Mouse (Mus musculus): ENCODE measurements around the gene Gm5414. TPM values are rescaled to one million over a fixed set of nuclear protein-coding genes. Genes with fewer than 3 reads are reported as not detected.

Gene Gm5414
- polyA plus RNA-seq (2012; rRNA removed), result not detected in 2 replicates

DNA sequence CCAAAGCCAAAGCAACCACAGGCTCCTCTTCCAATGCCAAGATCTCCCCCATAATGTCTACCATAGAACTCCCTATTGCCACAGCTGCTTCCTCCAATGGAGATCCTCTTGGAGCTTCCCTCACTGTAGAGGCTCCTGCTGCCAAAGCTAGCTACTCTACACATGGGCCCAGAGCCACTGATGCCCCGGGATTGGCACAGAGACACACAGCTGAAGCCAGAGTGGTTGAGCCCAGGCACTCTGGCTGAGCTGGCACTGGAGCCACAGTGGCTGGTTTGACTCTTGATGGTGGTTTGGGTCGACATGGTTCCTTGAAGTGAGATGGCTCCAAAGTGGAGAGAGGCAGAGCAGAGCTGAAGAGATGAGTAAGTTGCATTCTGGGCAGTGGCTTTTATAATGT is at the start of gene Gm5414:
Gene Gm5414, minus strand, starts transcription at position 305 of the 400 bp plus-strand sequence.
- DNase-seq (ENCODE audit: extremely low spot score in 1 of 2, low spot score in 1 of 2), result no peak

DNA sequence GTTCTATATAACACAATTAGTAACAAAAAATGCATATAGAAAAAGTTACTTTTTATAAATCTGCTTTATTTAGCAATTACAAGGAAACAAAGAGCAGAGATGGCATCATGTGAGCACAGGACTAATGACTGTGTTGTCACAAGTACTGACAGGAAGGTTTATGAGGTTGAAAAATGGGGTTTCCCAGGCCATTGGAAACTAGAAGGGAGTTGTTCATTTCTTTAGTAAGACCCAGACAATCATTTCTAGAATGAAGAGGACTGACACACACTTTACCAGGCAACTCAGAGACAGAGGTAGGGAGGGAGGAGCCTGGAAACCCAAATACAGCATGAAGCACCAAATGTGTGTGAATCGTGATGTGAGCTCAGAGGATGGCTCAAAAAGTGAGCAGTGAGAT is 48.0 kb upstream of the Gm5414 start:
- no peak for DNase-seq (ENCODE audit: extremely low spot score in 1 of 2, low spot score in 1 of 2)

DNA sequence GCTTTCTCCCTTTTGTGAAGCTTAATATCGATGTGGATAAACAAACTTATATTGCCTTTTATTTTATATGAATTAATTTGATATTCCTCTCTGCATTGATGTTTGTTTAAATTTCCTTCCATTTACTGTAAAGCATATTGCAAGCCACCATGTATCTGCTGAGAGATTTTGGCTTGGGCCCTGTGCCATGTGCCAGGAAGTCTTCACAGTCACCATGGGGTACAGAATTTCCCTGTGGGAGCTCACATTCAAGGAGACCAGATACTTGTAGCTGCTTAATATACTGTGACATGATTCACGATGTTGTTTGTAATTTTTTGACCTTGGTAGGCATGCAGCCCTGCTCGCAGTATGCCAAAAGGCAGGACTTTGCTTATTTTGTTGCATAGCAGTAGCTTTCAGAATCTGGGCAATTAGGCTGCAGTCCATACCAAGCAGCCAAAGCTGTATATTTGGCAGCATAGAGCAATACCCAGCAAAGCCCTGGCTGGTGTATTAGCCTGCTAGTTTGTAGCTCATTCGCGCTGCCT is 24.8 kb upstream of the Gm5414 start:
- DNase-seq (ENCODE audit: extremely low spot score in 1 of 2, low spot score in 1 of 2), result no peak

DNA sequence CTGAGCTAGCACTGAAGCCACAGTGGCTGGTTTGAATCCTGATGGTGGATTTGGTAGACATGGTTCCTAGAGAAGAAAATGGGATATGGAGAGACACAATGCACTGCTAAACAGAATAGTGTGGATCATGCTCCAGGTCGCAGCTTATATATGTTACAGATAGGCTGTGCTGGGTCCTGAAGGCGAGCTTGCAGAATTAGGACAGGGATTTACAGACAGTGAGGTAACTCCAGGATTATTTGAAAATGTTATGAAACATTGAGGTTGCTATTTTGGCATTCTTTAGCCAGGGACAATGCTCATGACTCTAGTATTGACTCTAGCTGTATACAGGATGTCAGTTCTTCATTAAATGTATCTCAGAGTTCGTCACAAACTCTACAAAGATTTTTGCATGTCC is 19.3 kb upstream of the Gm5414 start, which contains the start of gene Gm5478:
Gene Gm5478, minus strand, starts transcription at position 101 of the 400 bp plus-strand sequence.
- no peak for DNase-seq (ENCODE audit: extremely low spot score in 1 of 2, low spot score in 1 of 2)

DNA sequence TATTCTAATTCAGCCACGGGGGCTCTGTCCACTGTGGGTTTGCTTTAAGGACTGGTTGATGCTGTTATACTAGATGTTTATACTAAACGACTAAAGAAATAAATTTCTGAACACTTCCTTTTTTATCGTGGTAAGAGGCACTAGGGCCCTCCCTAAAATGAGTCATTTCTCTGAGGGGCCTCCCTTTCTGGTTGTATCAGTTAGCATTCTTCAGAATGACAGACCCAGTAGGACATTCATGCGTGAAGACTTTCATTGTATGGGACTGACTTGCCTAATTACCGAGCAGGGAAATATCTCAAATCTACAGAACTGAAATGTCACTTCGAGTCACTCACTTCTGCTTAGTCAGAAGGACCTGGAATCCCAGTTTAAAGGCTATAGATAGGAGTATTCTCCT is 28.9 kb downstream of the Gm5414 start:
- DNase-seq (ENCODE audit: extremely low spot score in 1 of 2, low spot score in 1 of 2), result no peak

DNA sequence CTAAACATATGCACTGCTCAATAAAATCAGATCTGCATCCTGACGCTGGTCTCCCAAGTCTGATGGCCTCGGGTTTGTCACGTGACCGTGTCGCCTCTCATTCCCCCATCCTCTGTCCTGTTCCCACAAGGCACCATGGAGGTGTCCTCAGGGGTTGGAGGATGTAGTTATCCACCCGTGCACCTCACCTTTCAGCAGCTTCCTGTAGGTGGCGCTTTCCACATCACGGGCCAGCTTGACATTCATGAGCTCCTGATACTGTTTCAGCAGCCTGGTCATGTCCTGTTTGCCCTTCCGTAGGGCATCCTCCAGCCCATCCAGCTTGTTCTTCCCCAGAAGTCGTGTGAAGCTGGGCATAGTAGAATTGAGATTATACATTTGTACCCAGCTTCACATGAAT is 39.8 kb downstream of the Gm5414 start:
- no peak for DNase-seq (ENCODE audit: extremely low spot score in 1 of 2, low spot score in 1 of 2)

DNA sequence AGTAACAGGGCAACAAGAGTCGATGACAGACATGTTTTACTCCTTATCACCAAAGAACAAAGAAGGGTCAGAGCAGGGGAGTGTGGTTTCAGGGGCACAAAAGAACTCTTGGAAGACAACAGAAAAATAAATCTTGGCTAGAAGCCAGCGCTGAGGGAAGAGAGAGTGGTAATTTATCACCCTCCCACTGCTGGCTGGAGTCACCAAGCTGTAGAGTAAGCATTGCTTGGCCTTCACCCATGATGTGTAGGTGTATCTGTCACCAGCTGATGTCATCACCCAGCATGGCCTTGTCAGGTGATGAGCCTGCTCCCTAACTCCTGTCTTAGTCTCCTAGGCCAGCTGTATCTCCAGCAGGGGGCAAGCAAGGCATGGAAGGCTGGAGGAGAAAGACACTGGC is 43.5 kb downstream of the Gm5414 start:
- no peak for DNase-seq (ENCODE audit: extremely low spot score in 1 of 2, low spot score in 1 of 2)

DNA sequence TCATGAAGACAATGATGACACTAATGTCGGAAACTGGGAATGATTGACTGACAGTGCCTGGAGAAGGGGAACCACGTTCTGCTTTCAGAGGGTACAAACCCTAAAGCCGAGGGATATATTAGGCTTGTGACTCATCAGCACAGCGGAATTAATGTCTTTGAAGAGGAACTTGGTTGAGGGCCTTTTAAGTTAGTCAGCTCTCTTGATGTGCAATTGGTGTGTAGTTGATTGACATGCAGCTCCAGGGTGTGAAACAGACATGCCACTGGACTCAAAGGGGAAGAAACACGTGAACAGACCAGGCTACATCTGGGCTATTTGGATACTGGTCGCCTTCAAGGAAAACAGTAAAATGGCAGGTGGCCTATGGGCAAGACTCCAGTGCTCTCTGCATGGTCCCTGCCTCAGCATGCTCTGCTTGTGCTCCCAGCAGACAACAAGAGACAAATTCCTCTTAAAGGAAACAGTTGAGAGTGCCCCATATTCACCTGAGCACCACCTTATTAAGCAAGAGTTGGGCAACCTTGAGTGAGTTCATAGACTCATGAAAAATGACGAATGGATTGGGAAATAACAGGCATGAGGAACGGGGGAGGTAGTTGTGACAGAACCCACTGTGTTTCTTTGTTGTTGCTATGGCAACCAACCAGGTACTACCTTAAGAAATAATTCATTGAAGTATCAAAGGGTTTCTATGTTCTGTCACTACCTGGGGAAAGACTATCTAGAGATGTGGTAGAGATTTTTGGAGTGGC is 44.6 kb downstream of the Gm5414 start:
- DNase-seq (ENCODE audit: extremely low spot score in 1 of 2, low spot score in 1 of 2), result no peak

DNA sequence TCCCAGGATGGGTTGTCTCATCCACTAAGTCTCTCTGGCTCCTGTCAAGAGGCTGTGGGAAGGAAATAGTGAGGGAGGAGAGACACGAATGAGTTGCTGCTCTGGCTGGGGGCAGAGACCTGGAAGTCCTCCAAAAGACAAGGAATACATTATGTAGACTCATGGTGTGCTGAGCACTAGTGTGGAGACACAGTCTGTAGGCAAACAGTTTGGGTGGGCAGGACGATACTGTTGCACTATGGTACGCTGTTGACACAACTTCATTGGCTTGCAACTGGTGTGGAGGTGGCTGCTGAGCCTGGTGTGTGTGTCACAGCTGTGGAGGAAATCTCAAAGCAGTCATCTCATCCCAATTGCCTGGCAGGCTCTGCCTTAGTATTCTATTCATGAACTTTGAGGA is 46.3 kb downstream of the Gm5414 start:
- peak; percentile 18 to 57 for DNase-seq (ENCODE audit: extremely low spot score in 1 of 2, low spot score in 1 of 2)

DNA sequence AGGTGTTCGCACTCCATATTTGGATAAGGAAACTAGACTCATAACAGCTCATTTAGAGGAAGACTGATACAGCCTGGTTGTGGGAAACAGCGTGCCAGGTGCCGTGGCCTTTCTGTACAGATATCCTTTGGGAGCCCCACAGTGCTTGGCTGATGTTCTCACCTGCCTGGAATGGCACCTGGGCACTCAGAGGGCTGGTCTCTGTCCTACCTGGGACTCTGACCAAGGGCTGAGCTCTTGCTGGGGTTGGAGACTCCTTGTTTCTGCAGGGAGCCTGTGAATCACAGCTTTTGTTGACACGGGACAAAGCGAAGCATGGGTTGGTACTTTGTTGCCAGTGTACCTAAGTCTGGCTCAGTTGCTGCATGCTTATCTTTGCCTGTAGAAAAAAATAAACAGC is 52.5 kb downstream of the Gm5414 start:
- no peak for DNase-seq (ENCODE audit: extremely low spot score in 1 of 2, low spot score in 1 of 2)

Other genes with a start within 250 kb of the Gm5414 start
- 0.34 and 1.0 TPM in 2 replicates for gene Krt7, start 217.1 kb downstream of the Gm5414 start, polyA plus RNA-seq (2012; rRNA removed)
- gene Krt87, start 189.4 kb downstream of the Gm5414 start, polyA plus RNA-seq (2012; rRNA removed), result 0.10 and 0.13 TPM in 2 replicates
- not detected in 2 replicates for gene Krt88, start 180.4 kb downstream of the Gm5414 start, polyA plus RNA-seq (2012; rRNA removed)
- not detected in 2 replicates for gene Krt81, start 164.4 kb downstream of the Gm5414 start, polyA plus RNA-seq (2012; rRNA removed)
- 0.10 TPM in 1 of 2 replicates, not detected in the other for gene Krt86, start 154.7 kb downstream of the Gm5414 start, polyA plus RNA-seq (2012; rRNA removed)
- not detected in 2 replicates for gene Krt83, start 136.7 kb downstream of the Gm5414 start, polyA plus RNA-seq (2012; rRNA removed)
- not detected in 2 replicates for gene Gm49425, start 110.9 kb downstream of the Gm5414 start, polyA plus RNA-seq (2012; rRNA removed)
- gene Krt84, start 95.4 kb downstream of the Gm5414 start, polyA plus RNA-seq (2012; rRNA removed), result 0.06 TPM in 1 of 2 replicates, not detected in the other
- not detected in 2 replicates for gene Krt82, start 77.5 kb downstream of the Gm5414 start, polyA plus RNA-seq (2012; rRNA removed)
- 0.08 and 0.10 TPM in 2 replicates for gene Krt90, start 65.2 kb downstream of the Gm5414 start, polyA plus RNA-seq (2012; rRNA removed)
- gene Krt75, start 54.3 kb downstream of the Gm5414 start, polyA plus RNA-seq (2012; rRNA removed), result not detected in 2 replicates
- not detected in 2 replicates for gene Gm5478, start 19.2 kb upstream of the Gm5414 start, polyA plus RNA-seq (2012; rRNA removed)
- gene Krt6b, start 52.1 kb upstream of the Gm5414 start, polyA plus RNA-seq (2012; rRNA removed), result not detected in 2 replicates
- not detected in 2 replicates for gene Krt6a, start 66.1 kb upstream of the Gm5414 start, polyA plus RNA-seq (2012; rRNA removed)
- 0.08 TPM in 1 of 2 replicates, not detected in the other for gene Krt5, start 84.7 kb upstream of the Gm5414 start, polyA plus RNA-seq (2012; rRNA removed)
- not detected in 2 replicates for gene Krt71, start 114.9 kb upstream of the Gm5414 start, polyA plus RNA-seq (2012; rRNA removed)
- gene Krt72, start 158.3 kb upstream of the Gm5414 start, polyA plus RNA-seq (2012; rRNA removed), result 0.17 and 0.28 TPM in 2 replicates
- 0.78 and 0.92 TPM in 2 replicates for gene Krt73, start 174.2 kb upstream of the Gm5414 start, polyA plus RNA-seq (2012; rRNA removed)
- 0.02 TPM in 1 of 2 replicates, not detected in the other for gene Krt2, start 190.0 kb upstream of the Gm5414 start, polyA plus RNA-seq (2012; rRNA removed)
- 3.8 and 5.4 TPM in 2 replicates for gene Krt1, start 222.6 kb upstream of the Gm5414 start, polyA plus RNA-seq (2012; rRNA removed)
- 5.6 and 9.1 TPM in 2 replicates for gene Krt77, start 241.5 kb upstream of the Gm5414 start, polyA plus RNA-seq (2012; rRNA removed)